ENCODE assay signal across 22 mouse cellular contexts in the genomic region with DNA sequence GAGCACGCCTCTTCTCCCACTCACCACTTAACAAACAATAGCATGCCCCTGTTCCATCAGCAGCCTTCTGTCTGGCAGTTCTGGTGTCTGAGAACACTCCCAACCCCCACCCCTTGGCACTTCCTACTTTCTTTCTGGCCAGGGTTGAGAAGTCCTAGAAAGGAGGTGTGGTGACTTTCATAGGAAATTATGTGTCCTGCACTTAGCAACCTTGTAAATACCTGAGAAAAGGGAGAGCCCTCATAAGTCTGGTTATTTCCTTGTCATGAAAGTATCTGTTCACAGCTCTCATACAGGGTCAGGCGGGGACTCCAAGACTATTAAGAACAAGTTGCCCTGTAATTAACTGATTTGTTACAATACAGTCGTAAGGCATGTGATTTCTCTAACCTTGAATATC.
DNase-seq lines count a peak whose midpoint lies in the region; TF ChIP-seq lines count a peak whose summit lies in the region.
"Had no signal": no experiment of that assay in that cellular context is flagged by ENCODE, and none has a peak within 500 bp of the region (broad histone marks: within the 10 kb centered on the region; RNA-seq: fewer than 3 reads in every experiment).

No protein-coding gene starts in this region.

- H3K36me3 ChIP-seq in small intestine, adult 2 months (ENCODE audit: control insufficient read depth, insufficient read depth, low read length) = no peaks in the 10 kb centered on the region
- H3K36me3 ChIP-seq: G1E; heart, embryonic 12.5 days; limb, embryonic 13.5 days; liver, embryonic 13.5 days; midbrain, embryonic 13.5 days had no signal

- 26% methylated on average over 3 of the region's 3 CpGs for WGBS in small intestine, adult 2 months

- TF ChIP-seq CTCF in small intestine, adult 2 months (IDR thresholded peaks at IDR 0.05; ENCODE audit: extremely low read depth, insufficient read length, insufficient replicate concordance, low read depth, low read length) = no peak

- peak overlapping the region; percentile 97 for H3K27ac ChIP-seq in small intestine, adult 2 months (ENCODE audit: insufficient read depth, low read depth, low read length)
- H3K27ac ChIP-seq: hindbrain, embryonic 14.5 days; limb, embryonic 13.5 days; liver, embryonic 13.5 days; midbrain, embryonic 13.5 days had no signal

- H3K4me3 ChIP-seq in small intestine, adult 2 months (ENCODE audit: low read depth, low read length) = no peak overlapping the region
- H3K4me3 ChIP-seq: heart, embryonic 12.5 days; limb, embryonic 13.5 days; liver, embryonic 13.5 days; midbrain, embryonic 13.5 days had no signal

- peaks cover 7% of the 10 kb centered on the region; the same call in 1 of the 2 replicates for H3K4me1 ChIP-seq in small intestine, adult 2 months (ENCODE audit: control insufficient read depth, insufficient read depth, insufficient read length, low read length)
- H3K4me1 ChIP-seq: limb, embryonic 13.5 days; liver, embryonic 13.5 days; midbrain, embryonic 13.5 days had no signal

- H3K27me3 ChIP-seq in small intestine, adult 2 months (ENCODE audit: control insufficient read depth, insufficient read depth, low read length) = no peaks in the 10 kb centered on the region
- H3K27me3 ChIP-seq: CH12.LX; heart, embryonic 12.5 days; limb, embryonic 13.5 days; liver, embryonic 13.5 days; midbrain, embryonic 13.5 days; Patski had no signal

- intact Hi-C loops in heart, postnatal 36 days (cut with DNase I) = no loop called here

- DNase-seq in heart, postnatal 4 days = peak; percentile 7
- DNase-seq in heart, postnatal 36 days = no peak
- peak; percentile 4 for DNase-seq in lung, postnatal 10 days
- DNase-seq in lung, postnatal 14 days = no peak
- no peak for DNase-seq in natural killer cell, adult 2 months (ENCODE audit: low spot score in 2 of 2)
- DNase-seq in thymus, postnatal 4 days = no peak
- DNase-seq: cerebellum, adult 11-12 months; forebrain, postnatal 0 days; gastrocnemius, postnatal 25 days; heart, adult 18-20 months; layer of hippocampus, adult 9-11 months; liver, embryonic 13.5 days; lung, embryonic 14.5 days; right cerebral cortex, postnatal 25 days had no signal

- TF ChIP-seq POLR2A in small intestine, adult 2 months (IDR thresholded peaks at IDR 0.05; ENCODE audit: low read depth, low read length) = no peak

Comparison
In these comparisons a context has a peak if more than half of its experiments do, and no peak if none do; other contexts are left out.
1. DNase-seq: peak in heart, postnatal 4 days (single experiment) and lung, postnatal 10 days (single experiment); none in heart, postnatal 36 days (0 of 2), lung, postnatal 14 days (single experiment), natural killer cell, adult 2 months (0 of 2) and thymus, postnatal 4 days (single experiment).